Mouse (Mus musculus): ENCODE data around the gene Rora. TPM values are rescaled to one million over a fixed set of nuclear protein-coding genes. Genes with fewer than 3 reads are reported as not detected.

Gene Rora
- polyA plus RNA-seq, 1 experiment from 2014 or later: 7.5 TPM

DNA sequence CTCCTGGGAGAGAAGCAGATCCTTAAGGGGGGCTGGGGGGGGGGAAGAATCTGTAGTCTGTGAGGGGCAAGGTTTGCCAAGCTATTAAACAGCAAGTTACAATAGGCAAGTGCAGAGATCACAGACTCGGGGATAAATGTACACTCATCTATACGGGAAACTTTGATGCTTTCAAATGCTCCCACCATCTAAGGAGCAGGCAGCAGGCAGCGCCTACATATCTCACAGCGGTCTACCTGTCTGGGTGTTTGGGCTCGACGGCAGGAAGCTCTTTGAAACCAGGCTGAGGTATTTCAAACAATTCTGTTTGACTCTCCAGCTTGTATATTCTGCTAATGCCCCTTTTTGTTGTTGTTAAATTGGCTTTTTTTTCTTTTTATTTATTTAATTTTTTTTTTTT is 457.1 kb downstream of the Rora start:
- WGBS: 60% methylated on average over 6 of the region's 6 CpGs
- Histone ChIP-seq H3K36me3 (ENCODE audit: control insufficient read depth, insufficient read depth, low read length) (no peaks in the 10 kb centered on the region), H3K27ac (replicated peaks) (no peak overlapping the region), H3K4me3 (ENCODE audit: low read depth, low read length) (no peak overlapping the region), H3K9me3 (ENCODE audit: control insufficient read depth, low read length) (no peaks in the 10 kb centered on the region), H3K9ac (ENCODE audit: low read length) (no peak overlapping the region), H3K27me3 (ENCODE audit: control insufficient read depth, insufficient read depth, low read length) (no peaks in the 10 kb centered on the region), H3K4me2 (replicated peaks; ENCODE audit: low read depth) (no peak overlapping the region), H3K4me1 (replicated peaks; ENCODE audit: control insufficient read depth, insufficient read depth) (no peaks in the 10 kb centered on the region)
- no peak for DNase-seq (ENCODE audit: low spot score)
- ATAC-seq (ENCODE audit: low FRiP score, low TSS enrichment): no peak
- TF ChIP-seq EP300 (optimal IDR thresholded peaks at IDR 0.05) (no peak), CTCF (IDR thresholded peaks at IDR 0.05; ENCODE audit: low read depth) (no peak)

- H3K4me2 ChIP-seq (replicated peaks; ENCODE audit: low read depth): no peak overlapping the region
- no peaks in the 10 kb centered on the region for H3K4me1 ChIP-seq (replicated peaks; ENCODE audit: control insufficient read depth, insufficient read depth)
- no peaks in the 10 kb centered on the region for H3K36me3 ChIP-seq (ENCODE audit: control insufficient read depth, insufficient read depth, low read length)
- WGBS: 84% methylated on average over 6 of the region's 6 CpGs
- DNase-seq (ENCODE audit: low spot score): no peak
- no peak overlapping the region for H3K4me3 ChIP-seq (ENCODE audit: low read depth, low read length)
- TF ChIP-seq EP300 (optimal IDR thresholded peaks at IDR 0.05) (no peak), CTCF (IDR thresholded peaks at IDR 0.05; ENCODE audit: low read depth) (no peak)
- no peak for ATAC-seq (ENCODE audit: low FRiP score, low TSS enrichment)
- H3K9ac ChIP-seq (ENCODE audit: low read length): no peak overlapping the region
- no peak overlapping the region for H3K27ac ChIP-seq (replicated peaks)
- H3K27me3 ChIP-seq (ENCODE audit: control insufficient read depth, insufficient read depth, low read length): no peaks in the 10 kb centered on the region
- H3K9me3 ChIP-seq (ENCODE audit: control insufficient read depth, low read length): no peaks in the 10 kb centered on the region
These were observed 458.0 kb downstream of the Rora start for GRCm38 (mm10) chr9:69111539-69111938.

GRCm38 (mm10) chr9:69114429-69114984 is 460.9 kb downstream of the Rora start:
- DNase-seq (ENCODE audit: low spot score) (no peak), ATAC-seq (ENCODE audit: low FRiP score, low TSS enrichment) (no peak)
- Histone ChIP-seq H3K27ac (replicated peaks) (no peak overlapping the region), H3K27me3 (ENCODE audit: control insufficient read depth, insufficient read depth, low read length) (no peaks in the 10 kb centered on the region), H3K9ac (ENCODE audit: low read length) (no peak overlapping the region), H3K4me3 (ENCODE audit: low read depth, low read length) (no peak overlapping the region), H3K9me3 (ENCODE audit: control insufficient read depth, low read length) (no peaks in the 10 kb centered on the region), H3K36me3 (ENCODE audit: control insufficient read depth, insufficient read depth, low read length) (no peaks in the 10 kb centered on the region), H3K4me1 (replicated peaks; ENCODE audit: control insufficient read depth, insufficient read depth) (no peaks in the 10 kb centered on the region), H3K4me2 (replicated peaks; ENCODE audit: low read depth) (no peak overlapping the region)
- TF ChIP-seq EP300 (optimal IDR thresholded peaks at IDR 0.05): no peak
- TF ChIP-seq CTCF (IDR thresholded peaks at IDR 0.05; ENCODE audit: low read depth): no peak
- WGBS: 27% methylated on average over 9 of the region's 9 CpGs

- H3K4me3 ChIP-seq (ENCODE audit: low read depth, low read length): no peak overlapping the region
- TF ChIP-seq CTCF (IDR thresholded peaks at IDR 0.05; ENCODE audit: low read depth) (no peak), EP300 (optimal IDR thresholded peaks at IDR 0.05) (no peak)
- H3K27ac ChIP-seq (replicated peaks): no peak overlapping the region
- no peaks in the 10 kb centered on the region for H3K9me3 ChIP-seq (ENCODE audit: control insufficient read depth, low read length)
- ATAC-seq (ENCODE audit: low FRiP score, low TSS enrichment): no peak
- H3K4me1 ChIP-seq (replicated peaks; ENCODE audit: control insufficient read depth, insufficient read depth): no peaks in the 10 kb centered on the region
- 36% methylated on average over 2 of the region's 2 CpGs for WGBS
- no peak overlapping the region for H3K4me2 ChIP-seq (replicated peaks; ENCODE audit: low read depth)
- H3K9ac ChIP-seq (ENCODE audit: low read length): no peak overlapping the region
- H3K36me3 ChIP-seq (ENCODE audit: control insufficient read depth, insufficient read depth, low read length): no peaks in the 10 kb centered on the region
- DNase-seq (ENCODE audit: low spot score): no peak
- H3K27me3 ChIP-seq (ENCODE audit: control insufficient read depth, insufficient read depth, low read length): no peaks in the 10 kb centered on the region
These were observed 463.2 kb downstream of the Rora start for GRCm38 (mm10) chr9:69116740-69117139.

- no peak for DNase-seq (ENCODE audit: low spot score)
- no peaks in the 10 kb centered on the region for H3K36me3 ChIP-seq (ENCODE audit: control insufficient read depth, insufficient read depth, low read length)
- TF ChIP-seq EP300 (optimal IDR thresholded peaks at IDR 0.05) (no peak), CTCF (IDR thresholded peaks at IDR 0.05; ENCODE audit: low read depth) (no peak)
- no peak overlapping the region for H3K27ac ChIP-seq (replicated peaks)
- H3K4me3 ChIP-seq (ENCODE audit: low read depth, low read length): no peak overlapping the region
- H3K4me1 ChIP-seq (replicated peaks; ENCODE audit: control insufficient read depth, insufficient read depth): no peaks in the 10 kb centered on the region
- no peaks in the 10 kb centered on the region for H3K27me3 ChIP-seq (ENCODE audit: control insufficient read depth, insufficient read depth, low read length)
- ATAC-seq (ENCODE audit: low FRiP score, low TSS enrichment): no peak
- no peak overlapping the region for H3K9ac ChIP-seq (ENCODE audit: low read length)
- no peak overlapping the region for H3K4me2 ChIP-seq (replicated peaks; ENCODE audit: low read depth)
- no peaks in the 10 kb centered on the region for H3K9me3 ChIP-seq (ENCODE audit: control insufficient read depth, low read length)
- WGBS: 70% methylated on average over 12 of the region's 12 CpGs
These were observed 467.6 kb downstream of the Rora start for GRCm38 (mm10) chr9:69121117-69121740.

DNA sequence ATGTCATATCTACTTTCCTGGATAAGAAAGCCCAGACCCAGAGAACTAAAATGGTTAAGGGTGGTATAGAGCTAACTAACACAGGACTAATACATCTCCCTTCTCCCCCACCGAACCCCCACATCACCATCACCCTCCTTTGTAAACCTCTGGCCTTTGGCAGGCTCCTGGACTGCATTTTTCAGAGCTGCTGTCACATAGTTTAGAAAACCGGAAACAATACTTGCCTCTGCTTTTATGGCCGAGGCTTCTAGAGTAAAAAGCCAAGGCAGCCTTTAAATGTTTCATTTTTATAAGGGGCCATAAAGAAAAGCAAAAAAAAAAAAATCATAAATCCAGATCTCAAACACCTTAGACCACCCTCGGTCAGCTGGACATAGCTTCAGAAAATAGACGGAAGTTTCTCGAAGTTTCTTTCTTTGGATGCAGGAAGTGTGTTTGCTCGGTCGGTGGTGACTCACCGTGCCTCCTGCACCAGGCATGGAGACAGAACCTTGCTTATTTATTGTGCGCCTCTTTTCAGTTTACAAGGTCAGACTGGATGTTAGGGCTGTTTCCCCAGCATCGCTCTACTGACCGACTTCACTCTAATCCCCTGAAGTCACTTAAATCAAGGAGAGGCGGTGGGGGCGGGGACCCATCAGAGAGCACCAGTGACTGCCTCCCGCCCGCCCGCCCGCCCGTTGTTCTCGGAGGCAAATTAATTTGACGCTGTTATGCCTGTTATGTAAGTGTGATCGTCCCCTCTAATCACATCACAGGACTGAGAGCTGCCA is 471.6 kb downstream of the Rora start:
- WGBS: 4% methylated on average over 22 of the region's 22 CpGs
- H3K4me3 ChIP-seq (ENCODE audit: low read depth, low read length): peak overlapping the region; percentile 28
- peak; percentile 46 for DNase-seq (ENCODE audit: low spot score)
- TF ChIP-seq CTCF (IDR thresholded peaks at IDR 0.05; ENCODE audit: low read depth) (no peak), EP300 (optimal IDR thresholded peaks at IDR 0.05) (no peak)
- H3K4me2 ChIP-seq (replicated peaks; ENCODE audit: low read depth): peak overlapping the region; percentile 57
- H3K9ac ChIP-seq (ENCODE audit: low read length): no peak overlapping the region
- no peaks in the 10 kb centered on the region for H3K4me1 ChIP-seq (replicated peaks; ENCODE audit: control insufficient read depth, insufficient read depth)
- peak; percentile 71 for ATAC-seq (ENCODE audit: low FRiP score, low TSS enrichment)
- no peaks in the 10 kb centered on the region for H3K9me3 ChIP-seq (ENCODE audit: control insufficient read depth, low read length)
- no peaks in the 10 kb centered on the region for H3K36me3 ChIP-seq (ENCODE audit: control insufficient read depth, insufficient read depth, low read length)
- no peak overlapping the region for H3K27ac ChIP-seq (replicated peaks)
- no peaks in the 10 kb centered on the region for H3K27me3 ChIP-seq (ENCODE audit: control insufficient read depth, insufficient read depth, low read length)

Data from stomach, postnatal 0 days (tissue).